ENCODE assay signal across 8 mouse cellular contexts in genomic region chr14:77926718-77927117, GRCm38 (mm10). TPM values are rescaled to one million over a fixed set of nuclear protein-coding genes. Genes with fewer than 3 reads are reported as not detected.
DNase-seq lines count a peak whose midpoint lies in the region; ATAC-seq and TF ChIP-seq lines count a peak whose summit lies in the region.

No protein-coding gene starts in this region.

- H3K4me1 ChIP-seq in heart, adult 2 months (ENCODE audit: control insufficient read depth, insufficient read depth, low read length): no peaks in the 10 kb centered on the region; the same call in 1 of the 2 replicates
- peaks cover 6% of the 10 kb centered on the region; the same call in 1 of the 2 replicates for H3K4me1 ChIP-seq in heart, embryonic 10.5 days
- H3K4me1 ChIP-seq in midbrain, postnatal 0 days (ENCODE audit: insufficient read depth, low read length): no peaks in the 10 kb centered on the region
- no peaks in the 10 kb centered on the region; the same call in none of the 2 replicates for H3K4me1 ChIP-seq in midbrain, embryonic 15.5 days

- intact Hi-C loops in heart, adult 2 months (cut with DNase I): loop anchor here (2.0 to 10.0 kb wide), 2 partner anchors 442 to 874 kb away; no protein-coding TSS in a partner anchor
- intact Hi-C loops in heart, postnatal 36 days (cut with DNase I): loop anchor here (5.0 to 10.0 kb wide), 2 partner anchors 312 to 874 kb away; no protein-coding TSS in a partner anchor

- H3K27me3 ChIP-seq in heart, adult 2 months (ENCODE audit: control insufficient read depth, insufficient read depth, low read length): no peaks in the 10 kb centered on the region
- H3K27me3 ChIP-seq in heart, embryonic 10.5 days (ENCODE audit: insufficient read depth, poor library complexity, severe bottlenecking): no peaks in the 10 kb centered on the region
- H3K27me3 ChIP-seq in midbrain, postnatal 0 days (ENCODE audit: insufficient read depth, low read length): no peaks in the 10 kb centered on the region
- no peaks in the 10 kb centered on the region for H3K27me3 ChIP-seq in midbrain, embryonic 15.5 days (replicated peaks)

- WGBS in heart, adult 2 months: 56% methylated on average over 3 of the region's 3 CpGs
- 50% methylated on average over 3 of the region's 3 CpGs for WGBS in heart, embryonic 10.5 days
- WGBS in midbrain, postnatal 0 days: 43% methylated on average over 3 of the region's 3 CpGs
- WGBS in midbrain, embryonic 15.5 days: 51% methylated on average over 3 of the region's 3 CpGs

- no peak for TF ChIP-seq EP300 in heart, adult 2 months (IDR thresholded peaks at IDR 0.05; ENCODE audit: insufficient read depth, low read depth, low read length)

- no peak overlapping the region for H3K27ac ChIP-seq in heart, adult 2 months
- no peak overlapping the region for H3K27ac ChIP-seq in heart, embryonic 10.5 days
- no peak overlapping the region for H3K27ac ChIP-seq in midbrain, postnatal 0 days (ENCODE audit: low read depth, low read length)
- no peak overlapping the region for H3K27ac ChIP-seq in midbrain, embryonic 15.5 days

- H3K9me3 ChIP-seq in heart, embryonic 10.5 days: no peaks in the 10 kb centered on the region
- no peaks in the 10 kb centered on the region for H3K9me3 ChIP-seq in midbrain, postnatal 0 days (ENCODE audit: low read length)
- no peaks in the 10 kb centered on the region for H3K9me3 ChIP-seq in midbrain, embryonic 15.5 days

- no peak for TF ChIP-seq POLR2A in heart, adult 2 months (IDR thresholded peaks at IDR 0.05; ENCODE audit: insufficient read depth, low read depth, low read length)

- H3K4me3 ChIP-seq in heart, adult 2 months: no peak overlapping the region
- H3K4me3 ChIP-seq in heart, embryonic 10.5 days: no peak overlapping the region
- H3K4me3 ChIP-seq in midbrain, postnatal 0 days (ENCODE audit: low read depth, low read length): no peak overlapping the region
- H3K4me3 ChIP-seq in midbrain, embryonic 15.5 days: no peak overlapping the region

- no peak overlapping the region for H3K4me2 ChIP-seq in midbrain, postnatal 0 days (ENCODE audit: low read depth, low read length, poor library complexity, severe bottlenecking)
- H3K4me2 ChIP-seq in midbrain, embryonic 15.5 days: no peak overlapping the region

- no peaks in the 10 kb centered on the region for H3K79me2 ChIP-seq in heart, adult 2 months (replicated peaks; ENCODE audit: control insufficient read depth, insufficient read depth, low read length)

- peak; percentile 74 for TF ChIP-seq CTCF in heart, adult 2 months (IDR thresholded peaks at IDR 0.05)
- peak; percentile 54 for TF ChIP-seq CTCF in midbrain, postnatal 0 days (IDR thresholded peaks at IDR 0.05)

- H3K36me3 ChIP-seq in heart, adult 2 months (ENCODE audit: control insufficient read depth, insufficient read depth, low read length): no peaks in the 10 kb centered on the region
- H3K36me3 ChIP-seq in heart, embryonic 10.5 days: no peaks in the 10 kb centered on the region
- no peaks in the 10 kb centered on the region for H3K36me3 ChIP-seq in midbrain, postnatal 0 days (ENCODE audit: insufficient read depth, low read length)
- no peaks in the 10 kb centered on the region for H3K36me3 ChIP-seq in midbrain, embryonic 15.5 days (replicated peaks)

- no peak for ATAC-seq in midbrain, postnatal 0 days (ENCODE audit: low FRiP score)
- ATAC-seq in midbrain, embryonic 15.5 days (replicated peaks): no peak

- no peak overlapping the region for H3K9ac ChIP-seq in heart, adult 2 months (ENCODE audit: low read depth, low read length)
- H3K9ac ChIP-seq in midbrain, postnatal 0 days (replicated peaks; ENCODE audit: low read length, poor library complexity, severe bottlenecking): no peak overlapping the region
- H3K9ac ChIP-seq in midbrain, embryonic 15.5 days: no peak overlapping the region

- peak in 1 of 2 experiments; percentile 8 for DNase-seq in heart, adult 2 months
- no peak for DNase-seq in heart, embryonic 10.5 days (ENCODE audit: low spot score)
- no peak for DNase-seq in midbrain, postnatal 0 days (ENCODE audit: low spot score)
- DNase-seq in adrenal gland, postnatal 14 days: peak; percentile 60
- peak; percentile 11 to 28 for DNase-seq in heart, postnatal 36 days
- DNase-seq in retina, postnatal 1 day: peak; percentile 43
- no peak for DNase-seq in ovary, adult 18-20 months (ENCODE audit: low spot score)

RNA-seq across cellular contexts. Expression of gene Epsti1, which starts 22.7 kb away (rescaled TPM):
- total RNA-seq in heart, adult 2 months (2021): under 1 TPM; 0.93 to 0.97 TPM
- 0.47 and 0.86 TPM in 2 replicates for polyA plus RNA-seq in heart, adult 2 months (2012; rRNA removed)
- 0.12 and 0.14 TPM in 2 replicates for polyA plus RNA-seq in heart, embryonic 10.5 days (2016; fragmentation: Nextera tagmentation; extraction: Ambion mirVana)
- 1.0 and 1.7 TPM in 2 replicates for total RNA-seq in midbrain, postnatal 0 days (2014; rRNA removed)
- 0.66 and 0.68 TPM in 2 replicates for polyA plus RNA-seq in midbrain, postnatal 0 days (2015; fragmentation: Nextera tagmentation; extraction: Ambion mirVana)
- polyA plus RNA-seq in midbrain, embryonic 15.5 days (2015; fragmentation: Nextera tagmentation; extraction: Ambion mirVana): 0.40 and 0.59 TPM in 2 replicates
- total RNA-seq in adrenal gland, postnatal 14 days (2021): 1.5 and 7.5 TPM in 2 replicates
- total RNA-seq in heart, postnatal 36 days (2021): 1 to 10 TPM in 1 of 2 experiments, under 1 TPM in 1; 0.56 to 1.2 TPM

RNA-seq across cellular contexts. Expression of gene Dnajc15, which starts 51.8 kb away (rescaled TPM):
- total RNA-seq in heart, adult 2 months (2021): 100 to 1,000 TPM; 243 to 278 TPM
- polyA plus RNA-seq in heart, adult 2 months (2012; rRNA removed): 20.8 and 39.1 TPM in 2 replicates
- polyA plus RNA-seq in heart, embryonic 10.5 days (2016; fragmentation: Nextera tagmentation; extraction: Ambion mirVana): 123 and 138 TPM in 2 replicates
- 16.0 and 21.8 TPM in 2 replicates for total RNA-seq in midbrain, postnatal 0 days (2014; rRNA removed)
- polyA plus RNA-seq in midbrain, postnatal 0 days (2015; fragmentation: Nextera tagmentation; extraction: Ambion mirVana): 96.0 and 105 TPM in 2 replicates
- polyA plus RNA-seq in midbrain, embryonic 15.5 days (2015; fragmentation: Nextera tagmentation; extraction: Ambion mirVana): 76.2 and 76.4 TPM in 2 replicates
- total RNA-seq in adrenal gland, postnatal 14 days (2021): 460 and 483 TPM in 2 replicates
- 100 to 1,000 TPM; 271 to 297 TPM for total RNA-seq in heart, postnatal 36 days (2021)

Comparison
In these comparisons a context has a peak if more than half of its experiments do, and no peak if none do; other contexts are left out.
1. DNase-seq: peak in adrenal gland, postnatal 14 days (single experiment), heart, postnatal 36 days (2 of 2) and retina, postnatal 1 day (single experiment); none in heart, embryonic 10.5 days (single experiment), midbrain, postnatal 0 days (single experiment) and ovary, adult 18-20 months (single experiment).
2. RNA of gene Dnajc15, which starts 51.8 kb away (total RNA-seq): 460 to 483 TPM in adrenal gland, postnatal 14 days, 271 to 297 TPM in heart, postnatal 36 days and 243 to 278 TPM in heart, adult 2 months; 16.0 to 21.8 TPM in midbrain, postnatal 0 days; every median in the first group is over 10 times any median in the second.